Mouse (Mus musculus): ENCODE measurements around the gene Plekhb2.

The Plekhb2 gene

DNA sequence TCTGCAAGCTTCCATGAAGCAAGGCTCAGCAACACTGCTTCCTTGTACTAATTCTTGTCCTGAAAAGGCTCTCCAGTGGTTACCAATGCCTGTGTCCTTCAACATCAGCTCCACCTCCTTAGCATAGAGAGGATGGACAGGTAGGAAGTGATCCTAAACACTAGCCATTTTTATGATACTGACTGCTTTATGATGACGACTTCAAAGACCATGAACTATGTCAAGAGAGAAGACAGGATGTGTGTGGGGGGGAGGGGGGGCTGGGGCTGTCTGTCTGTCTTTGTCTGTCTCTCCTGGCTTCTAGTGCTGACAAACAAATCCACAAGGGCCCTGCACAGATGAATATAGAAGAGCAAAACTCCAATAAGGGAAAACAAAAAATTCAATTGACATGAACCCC, 18.4 kb upstream of the Plekhb2 start:
- no peak for DNase-seq (ENCODE audit: low spot score in 2 of 2)

GRCm38 (mm10) chr1:34834904-34835303, 14.9 kb upstream of the Plekhb2 start:
- DNase-seq (ENCODE audit: low spot score in 2 of 2) = no peak

GRCm38 (mm10) chr1:34837951-34838689, 11.7 kb upstream of the Plekhb2 start:
- DNase-seq (ENCODE audit: low spot score in 2 of 2) = no peak

GRCm38 (mm10) chr1:34839241-34839640, 10.5 kb upstream of the Plekhb2 start:
- DNase-seq (ENCODE audit: low spot score in 2 of 2) = no peak

- DNase-seq (ENCODE audit: low spot score in 2 of 2) = no peak
Measured at GRCm38 (mm10) chr1:34841709-34842388, 7.9 kb upstream of the Plekhb2 start.

DNA sequence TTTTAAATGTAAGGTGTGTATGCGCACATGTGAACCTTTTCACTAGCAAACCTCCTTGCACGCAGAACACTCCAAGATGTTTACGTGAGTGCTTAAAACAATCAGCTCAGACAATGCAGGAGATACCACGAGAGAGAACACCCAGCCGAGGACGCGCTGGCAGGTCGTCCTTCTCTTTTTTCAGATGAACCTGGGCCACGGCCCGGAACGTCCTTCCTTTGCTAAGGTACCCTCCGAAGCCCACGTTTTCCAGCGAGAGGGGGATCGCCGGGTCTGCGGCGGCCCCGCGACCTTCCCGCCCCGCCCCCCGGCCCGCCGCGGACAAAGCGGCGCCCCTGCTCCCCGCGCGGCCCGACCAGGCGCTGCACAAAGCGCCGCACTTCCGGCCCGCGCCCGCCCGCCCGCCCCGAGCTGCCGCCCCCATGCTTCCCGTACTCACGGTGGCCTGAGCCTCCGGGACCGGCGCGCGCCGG, 7.4 kb upstream of the Plekhb2 start:
- peak in 1 of 2 experiments; percentile 47 for DNase-seq (ENCODE audit: low spot score in 2 of 2)

DNA sequence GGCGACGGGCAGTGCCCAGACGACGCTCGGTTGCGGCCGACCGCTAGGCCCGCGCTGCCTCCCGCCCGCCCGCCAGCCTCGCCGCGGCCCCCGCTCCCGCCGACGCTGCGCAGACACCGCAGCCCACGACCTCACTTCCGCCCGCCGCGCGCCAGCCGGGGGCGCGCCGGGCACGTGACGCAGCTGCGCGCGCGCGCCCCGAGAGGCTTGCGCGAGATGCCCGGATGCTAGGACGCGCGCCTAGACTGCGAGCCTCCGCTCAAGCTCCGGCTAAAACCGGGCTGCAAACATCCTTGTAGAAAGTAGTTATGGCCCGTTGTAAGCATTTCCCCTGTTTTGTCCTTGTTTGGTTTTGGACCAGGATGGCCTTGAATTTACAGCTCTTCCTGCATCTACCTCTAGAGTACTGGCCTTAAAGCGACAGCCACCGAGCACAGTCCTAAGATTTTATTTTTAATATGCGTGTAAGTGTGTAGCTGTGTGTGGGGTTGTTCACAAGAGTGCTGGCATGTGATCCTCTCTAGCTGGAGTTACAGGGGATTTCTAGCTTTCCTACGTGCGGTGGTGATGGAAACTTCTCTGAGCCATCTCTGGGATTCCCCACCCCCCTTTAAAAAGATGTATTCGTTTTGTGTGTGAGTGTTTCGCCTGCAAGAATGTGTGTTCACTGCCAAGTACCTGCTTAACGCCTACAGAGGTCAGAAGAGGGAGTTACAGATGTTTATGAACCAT, 6.7 kb upstream of the Plekhb2 start, which contains the start of gene Fam168b:
Gene Fam168b, minus strand, starts transcription at position 179 of the 732 bp plus-strand sequence.
- peak; percentile 93 for DNase-seq (ENCODE audit: low spot score in 2 of 2)

- no peak for DNase-seq (ENCODE audit: low spot score in 2 of 2)
Measured at GRCm38 (mm10) chr1:34847070-34847469, 2.7 kb upstream of the Plekhb2 start.

- DNase-seq (ENCODE audit: low spot score in 2 of 2) = no peak
Measured at GRCm38 (mm10) chr1:34850343-34851136, 764 bp downstream of the Plekhb2 start.

- peak in 1 of 2 experiments; percentile 52 for DNase-seq (ENCODE audit: low spot score in 2 of 2)
Measured at GRCm38 (mm10) chr1:34851562-34851961, 1.8 kb downstream of the Plekhb2 start.

GRCm38 (mm10) chr1:34852116-34852878, 2.5 kb downstream of the Plekhb2 start:
- DNase-seq (ENCODE audit: low spot score in 2 of 2) = no peak

- no peak for DNase-seq (ENCODE audit: low spot score in 2 of 2)
Measured at GRCm38 (mm10) chr1:34853786-34854185, 4.0 kb downstream of the Plekhb2 start.

DNA sequence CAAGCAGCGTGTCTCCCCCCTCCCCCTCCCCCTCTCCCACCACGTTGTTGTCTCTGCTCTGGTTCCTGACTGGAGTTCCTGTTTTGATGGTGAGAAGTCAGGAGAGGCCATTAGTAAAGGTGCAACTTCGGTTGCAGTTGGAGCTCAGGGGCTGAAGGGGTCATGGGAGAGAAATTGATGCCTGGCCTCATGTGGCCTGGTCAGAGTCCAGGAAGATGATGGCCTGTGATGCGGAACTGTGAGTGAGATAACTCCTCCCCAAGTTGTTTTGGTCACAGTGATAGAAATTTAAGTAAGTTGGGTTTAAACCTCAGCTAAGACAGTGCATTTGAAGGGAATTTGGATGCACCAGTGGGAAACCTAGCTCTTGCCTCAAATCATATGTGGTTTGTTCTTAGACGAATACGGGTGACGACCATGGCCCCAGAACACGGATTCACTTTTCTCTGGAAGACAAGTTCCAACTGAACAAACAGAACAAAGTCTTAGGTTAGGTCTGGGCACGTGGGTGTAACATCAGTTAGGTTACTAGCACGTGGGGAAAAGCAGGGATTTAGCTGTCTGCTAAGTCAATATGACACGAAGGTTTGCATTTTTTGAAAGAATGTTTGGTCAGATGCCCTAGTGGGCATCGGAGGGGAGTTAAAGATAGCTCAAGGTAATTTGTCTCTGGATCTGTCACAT, 5.4 kb downstream of the Plekhb2 start:
- DNase-seq (ENCODE audit: low spot score in 2 of 2) = no peak

- no peak for DNase-seq (ENCODE audit: low spot score in 2 of 2)
Measured at GRCm38 (mm10) chr1:34858671-34859070, 8.9 kb downstream of the Plekhb2 start.

- no peak for DNase-seq (ENCODE audit: low spot score in 2 of 2)
Measured at GRCm38 (mm10) chr1:34859761-34860160, 10.0 kb downstream of the Plekhb2 start.

GRCm38 (mm10) chr1:34860205-34860604, 10.4 kb downstream of the Plekhb2 start:
- DNase-seq (ENCODE audit: low spot score in 2 of 2) = no peak

- DNase-seq (ENCODE audit: low spot score in 2 of 2) = peak in 1 of 2 experiments; percentile 19
Measured at GRCm38 (mm10) chr1:34862877-34863276, 13.1 kb downstream of the Plekhb2 start.

DNA sequence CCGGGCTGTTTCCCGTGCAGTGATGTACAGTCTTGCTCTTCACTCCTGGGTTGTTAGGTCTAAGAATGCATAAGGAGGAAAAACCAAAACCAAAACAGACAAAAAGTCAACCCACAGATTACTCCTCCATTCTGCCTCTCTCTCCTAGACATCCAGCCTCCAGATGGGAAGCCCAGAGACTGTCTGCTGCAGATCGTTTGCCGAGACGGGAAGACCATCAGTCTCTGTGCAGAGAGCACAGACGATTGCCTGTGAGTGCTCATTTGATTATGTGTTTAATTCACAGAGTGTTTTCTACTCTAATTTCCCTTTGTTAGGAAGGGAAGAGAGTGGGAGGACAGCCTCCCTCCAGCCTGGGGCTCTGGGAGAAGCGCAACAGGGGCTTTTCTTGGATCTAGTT, 13.5 kb downstream of the Plekhb2 start:
- peak in 1 of 2 experiments; percentile 15 for DNase-seq (ENCODE audit: low spot score in 2 of 2)

GRCm38 (mm10) chr1:34864243-34864642, 14.5 kb downstream of the Plekhb2 start:
- peak in 1 of 2 experiments; percentile 1 for DNase-seq (ENCODE audit: low spot score in 2 of 2)

- peak in 1 of 2 experiments; percentile 15 for DNase-seq (ENCODE audit: low spot score in 2 of 2)
Measured at GRCm38 (mm10) chr1:34865866-34866265, 16.1 kb downstream of the Plekhb2 start.
